Mouse (Mus musculus) layer of hippocampus, postnatal 25 days (tissue): ENCODE data around the gene Exoc3. TPM values are rescaled to one million over a fixed set of nuclear protein-coding genes. Genes with fewer than 3 reads are reported as not detected.
A peak's percentile ranks its signal among the peaks of the same experiment; 100 is the strongest.

Source experiments
- DNase-seq, 2 experiments: peaks; one replicate each; pipeline ENCODE4 v3.0.0; 2022; ENCODE audit warnings: mixed read lengths in 2 of 2, low spot score in 1 of 2; ENCODE audit errors: extremely low spot score in 1 of 2
- total RNA-seq, 2 experiments: library from RNA; stranded (reverse); gene quantifications; 2 replicates each; pipeline ENCODE4 v1.2.3; 2021

Gene Exoc3
- 10 to 100 TPM; 70.8 to 76.7 TPM for total RNA-seq

- DNase-seq: peak; percentile 81 to 83
Observed at GRCm38 (mm10) chr13:74208317-74208985, at the start of gene Exoc3. TSS of gene Exoc3 (minus strand) at chr13:74208732.

GRCm38 (mm10) chr13:74246494-74246893, 38.0 kb upstream of the Exoc3 start:
- no peak for DNase-seq

- no peak for DNase-seq
Observed at GRCm38 (mm10) chr13:74245899-74246231, 37.3 kb upstream of the Exoc3 start.

GRCm38 (mm10) chr13:74245214-74245898, 36.8 kb upstream of the Exoc3 start:
- DNase-seq: peak; percentile 40 to 44

GRCm38 (mm10) chr13:74237574-74237973, 29.0 kb upstream of the Exoc3 start:
- no peak for DNase-seq

- no peak for DNase-seq
Observed at GRCm38 (mm10) chr13:74220659-74221058, 12.1 kb upstream of the Exoc3 start.

- DNase-seq: no peak
Observed at GRCm38 (mm10) chr13:74218441-74218840, 9.9 kb upstream of the Exoc3 start.

- DNase-seq: peak; percentile 21 to 26
Observed at GRCm38 (mm10) chr13:74208986-74209345, 434 bp upstream of the Exoc3 start.

- DNase-seq: no peak
Observed at GRCm38 (mm10) chr13:74196451-74196850, 12.1 kb downstream of the Exoc3 start.

- DNase-seq: no peak
Observed at GRCm38 (mm10) chr13:74192613-74193012, 15.9 kb downstream of the Exoc3 start.

GRCm38 (mm10) chr13:74183011-74183695, 25.4 kb downstream of the Exoc3 start:
- no peak for DNase-seq

GRCm38 (mm10) chr13:74172036-74172435, 36.5 kb downstream of the Exoc3 start:
- DNase-seq: no peak

- no peak for DNase-seq
Observed at GRCm38 (mm10) chr13:74169446-74170164, 38.9 kb downstream of the Exoc3 start.

- DNase-seq: no peak
Observed at GRCm38 (mm10) chr13:74167492-74167891, 41.0 kb downstream of the Exoc3 start.

- peak in 1 of 2 experiments; percentile 10 for DNase-seq
Observed at GRCm38 (mm10) chr13:74167057-74167413, 41.5 kb downstream of the Exoc3 start.

GRCm38 (mm10) chr13:74166348-74167056, 42.0 kb downstream of the Exoc3 start:
- DNase-seq: peak; percentile 19 to 27

GRCm38 (mm10) chr13:74147327-74147726, 61.2 kb downstream of the Exoc3 start:
- no peak for DNase-seq

GRCm38 (mm10) chr13:74145983-74146622, 62.4 kb downstream of the Exoc3 start:
- no peak for DNase-seq

- DNase-seq: no peak
Observed at GRCm38 (mm10) chr13:74144120-74144884, 64.2 kb downstream of the Exoc3 start.
